Mouse (Mus musculus): ENCODE data around the gene Trim66. TPM values are rescaled to one million over a fixed set of nuclear protein-coding genes. Genes with fewer than 3 reads are reported as not detected.

Gene Trim66
- polyA plus RNA-seq, 1 experiment from 2014 or later = not detected

Small RNAs within 50 kb of the gene (microRNA-seq; reads per million reads assigned to microRNA genes)
- not detected for gene Gm47284

Other genes with a start within 250 kb of the Trim66 start
- gene Stk33, start 69.1 kb downstream of the Trim66 start, polyA plus RNA-seq (2016; fragmentation: Nextera tagmentation; extraction: Ambion mirVana) = 0.26 TPM in 1 of 2 replicates, not detected in the other
- gene Rpl27a, start 11.0 kb upstream of the Trim66 start, polyA plus RNA-seq (2016; fragmentation: Nextera tagmentation; extraction: Ambion mirVana) = 80.5 and 83.4 TPM in 2 replicates
- 40.5 and 41.0 TPM in 2 replicates for gene St5, start 195.5 kb upstream of the Trim66 start, polyA plus RNA-seq (2016; fragmentation: Nextera tagmentation; extraction: Ambion mirVana)
- 26.0 and 28.1 TPM in 2 replicates for gene Akip1, start 195.6 kb upstream of the Trim66 start, polyA plus RNA-seq (2016; fragmentation: Nextera tagmentation; extraction: Ambion mirVana)
- gene BC051019, start 215.7 kb upstream of the Trim66 start, polyA plus RNA-seq (2016; fragmentation: Nextera tagmentation; extraction: Ambion mirVana) = not detected in 2 replicates
- gene Ascl3, start 223.6 kb upstream of the Trim66 start, polyA plus RNA-seq (2016; fragmentation: Nextera tagmentation; extraction: Ambion mirVana) = not detected in 2 replicates
- gene Tmem9b, start 244.7 kb upstream of the Trim66 start, polyA plus RNA-seq (2016; fragmentation: Nextera tagmentation; extraction: Ambion mirVana) = 54.1 and 56.4 TPM in 2 replicates

Data from heart, embryonic 12.5 days (tissue).